In the genomic region with DNA sequence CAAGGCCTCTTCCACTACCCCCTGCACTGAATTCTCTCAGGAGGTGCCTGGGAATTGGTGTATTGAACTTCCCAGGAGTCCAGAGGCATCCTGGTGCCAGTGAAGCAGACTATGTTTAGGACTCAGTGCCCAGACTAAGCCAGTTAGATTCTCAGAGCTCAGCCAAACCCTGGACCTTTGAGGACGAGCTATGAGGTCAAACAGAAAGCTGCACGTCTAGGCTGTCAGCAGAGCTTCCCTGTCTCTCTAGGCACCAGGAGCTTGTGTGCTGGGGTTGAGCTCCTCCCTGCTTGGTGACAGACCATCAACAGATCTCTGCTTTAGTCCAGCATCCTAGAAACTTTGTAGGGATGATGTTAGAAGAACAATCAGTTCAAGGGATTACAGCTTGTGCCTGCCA, we compare ENCODE assay signal across 26 mouse cellular contexts. TPM values are rescaled to one million over a fixed set of nuclear protein-coding genes. Genes with fewer than 3 reads are reported as not detected.
DNase-seq lines count a peak whose midpoint lies in the region; ATAC-seq and TF ChIP-seq lines count a peak whose summit lies in the region.
"Had no signal": no experiment of that assay in that cellular context is flagged by ENCODE, and none has a peak within 500 bp of the region (broad histone marks: within the 10 kb centered on the region; RNA-seq: fewer than 3 reads in every experiment).

No protein-coding gene starts in this region.

- intact Hi-C loops in heart, postnatal 25 days (cut with DNase I): no loop called here
- intact Hi-C loops in heart, postnatal 14 days (cut with DNase I): no loop called here

- no peak overlapping the region for H3K9ac ChIP-seq in forebrain, embryonic 11.5 days (ENCODE audit: low read length)
- no peak overlapping the region for H3K9ac ChIP-seq in forebrain, embryonic 13.5 days
- H3K9ac ChIP-seq: embryonic facial prominence, embryonic 12.5 days; forebrain, embryonic 12.5 days; forebrain, embryonic 15.5 days had no signal

- DNase-seq in forebrain, embryonic 11.5 days (ENCODE audit: low spot score): peak; percentile 35
- peak; percentile 89 for DNase-seq in heart, adult 11 months
- no peak for DNase-seq in heart, postnatal 25 days (ENCODE audit: low spot score)
- peak; percentile 61 for DNase-seq in heart, embryonic 10.5 days (ENCODE audit: low spot score)
- no peak for DNase-seq in heart, postnatal 14 days
- DNase-seq in layer of hippocampus, adult 2 months (ENCODE audit: low spot score in 2 of 2): no peak
- no peak for DNase-seq in layer of hippocampus, postnatal 10 days (ENCODE audit: low spot score in 2 of 2)
- DNase-seq: adrenal gland, adult 8-10 months; adrenal gland, postnatal 14 days; adrenal gland, postnatal 36 days; B cell, adult 2 months; cerebellum, adult 11-12 months; cerebellum, adult 2 months; cerebellum, adult 9-10 months; cerebellum, postnatal 10 days; cerebellum, postnatal 25 days had no signal

- no peak for TF ChIP-seq CTCF in layer of hippocampus, adult 2 months (conservative IDR thresholded peaks at IDR 0.05)

- H3K27ac ChIP-seq in forebrain, embryonic 11.5 days (ENCODE audit: low read depth, low read length): no peak overlapping the region
- H3K27ac ChIP-seq in forebrain, embryonic 13.5 days: no peak overlapping the region
- H3K27ac ChIP-seq in heart, embryonic 10.5 days: no peak overlapping the region
- 0 out of 2 replicates have a peak overlapping the region, but pooled peaks have one; percentile 19 for H3K27ac ChIP-seq in layer of hippocampus, adult 2 months
- H3K27ac ChIP-seq: embryonic facial prominence, embryonic 10.5 days; embryonic facial prominence, embryonic 12.5 days; forebrain, embryonic 12.5 days; forebrain, embryonic 15.5 days had no signal

- no peaks in the 10 kb centered on the region for H3K4me1 ChIP-seq in forebrain, embryonic 11.5 days (replicated peaks; ENCODE audit: control insufficient read depth, insufficient read depth, low read length)
- no peaks in the 10 kb centered on the region for H3K4me1 ChIP-seq in forebrain, embryonic 13.5 days
- peaks cover 39% of the 10 kb centered on the region for H3K4me1 ChIP-seq in heart, embryonic 10.5 days
- H3K4me1 ChIP-seq: forebrain, embryonic 12.5 days; forebrain, embryonic 15.5 days had no signal

- H3K4me2 ChIP-seq in forebrain, embryonic 11.5 days (ENCODE audit: low read depth, low read length, severe bottlenecking): no peak overlapping the region
- H3K4me2 ChIP-seq in forebrain, embryonic 13.5 days: no peak overlapping the region
- H3K4me2 ChIP-seq: embryonic facial prominence, embryonic 12.5 days; forebrain, embryonic 12.5 days; forebrain, embryonic 15.5 days had no signal

- no peak overlapping the region for H3K4me3 ChIP-seq in forebrain, embryonic 11.5 days (ENCODE audit: low read depth, low read length)
- H3K4me3 ChIP-seq in forebrain, embryonic 13.5 days: no peak overlapping the region
- no peak overlapping the region for H3K4me3 ChIP-seq in heart, embryonic 10.5 days
- H3K4me3 ChIP-seq in layer of hippocampus, adult 2 months: no peak overlapping the region
- H3K4me3 ChIP-seq: embryonic facial prominence, embryonic 10.5 days; embryonic facial prominence, embryonic 12.5 days; forebrain, embryonic 12.5 days; forebrain, embryonic 15.5 days had no signal

- no peaks in the 10 kb centered on the region for H3K9me3 ChIP-seq in forebrain, embryonic 11.5 days (ENCODE audit: control insufficient read depth, low read length)
- H3K9me3 ChIP-seq in forebrain, embryonic 13.5 days (replicated peaks): no peaks in the 10 kb centered on the region
- no peaks in the 10 kb centered on the region for H3K9me3 ChIP-seq in heart, embryonic 10.5 days
- H3K9me3 ChIP-seq: embryonic facial prominence, embryonic 10.5 days; embryonic facial prominence, embryonic 12.5 days; forebrain, embryonic 12.5 days; forebrain, embryonic 15.5 days; G1E had no signal

- 62% methylated on average over 2 of the region's 2 CpGs for whole genome bisulfite sequencing in forebrain, embryonic 11.5 days
- 75% methylated on average over 2 of the region's 2 CpGs for WGBS in forebrain, embryonic 13.5 days
- 39% methylated on average over 2 of the region's 2 CpGs for WGBS in heart, embryonic 10.5 days

- H3K36me3 ChIP-seq in forebrain, embryonic 11.5 days (ENCODE audit: control insufficient read depth, insufficient read depth, low read length): peaks cover 7% of the 10 kb centered on the region; the same call in 1 of the 2 replicates
- peaks cover 78% of the 10 kb centered on the region for H3K36me3 ChIP-seq in forebrain, embryonic 13.5 days (ENCODE audit: poor library complexity, severe bottlenecking)
- H3K36me3 ChIP-seq in heart, embryonic 10.5 days: peaks cover 71% of the 10 kb centered on the region

- no peaks in the 10 kb centered on the region for H3K27me3 ChIP-seq in forebrain, embryonic 11.5 days (ENCODE audit: control insufficient read depth, insufficient read depth, low read length)
- H3K27me3 ChIP-seq in forebrain, embryonic 13.5 days: no peaks in the 10 kb centered on the region
- H3K27me3 ChIP-seq in heart, embryonic 10.5 days (ENCODE audit: insufficient read depth, poor library complexity, severe bottlenecking): no peaks in the 10 kb centered on the region
- H3K27me3 ChIP-seq: CH12.LX; embryonic facial prominence, embryonic 12.5 days; forebrain, embryonic 12.5 days; forebrain, embryonic 15.5 days; Patski had no signal

- no peak for ATAC-seq in forebrain, embryonic 11.5 days (replicated peaks; ENCODE audit: low FRiP score)
- ATAC-seq in forebrain, embryonic 13.5 days: no peak
- ATAC-seq: activated CD4-positive, CD25-positive, alpha-beta regulatory T cell, adult 4 months; CD4-positive, CD25-positive, alpha-beta regulatory T cell, adult 4 months; forebrain, embryonic 15.5 days; Patski had no signal

RNA-seq across cellular contexts. Expression of a gene that starts 38.6 kb away (rescaled TPM):
- polyA plus RNA-seq in forebrain, embryonic 11.5 days (2014; fragmentation: Nextera tagmentation; extraction: Ambion mirVana): 0.95 and 1.9 TPM in 2 replicates
- 3.6 and 3.8 TPM in 2 replicates for polyA plus RNA-seq in forebrain, embryonic 13.5 days (2015; fragmentation: Nextera tagmentation; extraction: Ambion mirVana)
- total RNA-seq in heart, postnatal 25 days (2021): 1 to 10 TPM; 1.6 to 1.7 TPM
- 0.50 and 1.5 TPM in 2 replicates for polyA plus RNA-seq in heart, embryonic 10.5 days (2016; fragmentation: Nextera tagmentation; extraction: Ambion mirVana)
- 1 to 10 TPM; 1.9 to 2.4 TPM for total RNA-seq in heart, postnatal 14 days (2021)
- total RNA-seq in layer of hippocampus, adult 2 months (2021): 10 to 100 TPM; 52.1 to 59.8 TPM
- 100 to 1,000 TPM; 113 to 119 TPM for total RNA-seq in layer of hippocampus, postnatal 10 days (2021)
- total RNA-seq: G1E had no signal
- polyA plus RNA-seq: activated CD4-positive, CD25-positive, alpha-beta regulatory T cell, adult 4 months; CD4-positive, CD25-positive, alpha-beta regulatory T cell, adult 4 months; G1E had no signal

Comparison
In these comparisons a context has a peak if more than half of its experiments do, and no peak if none do; other contexts are left out.
1. DNase-seq: peak in forebrain, embryonic 11.5 days (single experiment), heart, adult 11 months (single experiment) and heart, embryonic 10.5 days (single experiment); none in heart, postnatal 25 days (single experiment), heart, postnatal 14 days (0 of 2), layer of hippocampus, adult 2 months (0 of 2) and layer of hippocampus, postnatal 10 days (0 of 2).
2. RNA of a gene that starts 38.6 kb away (total RNA-seq): 113 to 119 TPM in layer of hippocampus, postnatal 10 days and 52.1 to 59.8 TPM in layer of hippocampus, adult 2 months; 1.9 to 2.4 TPM in heart, postnatal 14 days and 1.6 to 1.7 TPM in heart, postnatal 25 days; every median in the first group is over 10 times any median in the second.